Mouse (Mus musculus) lung, postnatal 4 days (tissue): ENCODE data around the gene Trim30a.
"Not testable (repeated sequence)": the region's sequence is repeated elsewhere in the genome, so short reads cannot be mapped to it uniquely, and the experiment has no call there.

Experiments used
- DNase-seq, 2 experiments: peaks; one replicate each; pipeline ENCODE4 v3.0.0; 2021

Trim30a gene

DNA sequence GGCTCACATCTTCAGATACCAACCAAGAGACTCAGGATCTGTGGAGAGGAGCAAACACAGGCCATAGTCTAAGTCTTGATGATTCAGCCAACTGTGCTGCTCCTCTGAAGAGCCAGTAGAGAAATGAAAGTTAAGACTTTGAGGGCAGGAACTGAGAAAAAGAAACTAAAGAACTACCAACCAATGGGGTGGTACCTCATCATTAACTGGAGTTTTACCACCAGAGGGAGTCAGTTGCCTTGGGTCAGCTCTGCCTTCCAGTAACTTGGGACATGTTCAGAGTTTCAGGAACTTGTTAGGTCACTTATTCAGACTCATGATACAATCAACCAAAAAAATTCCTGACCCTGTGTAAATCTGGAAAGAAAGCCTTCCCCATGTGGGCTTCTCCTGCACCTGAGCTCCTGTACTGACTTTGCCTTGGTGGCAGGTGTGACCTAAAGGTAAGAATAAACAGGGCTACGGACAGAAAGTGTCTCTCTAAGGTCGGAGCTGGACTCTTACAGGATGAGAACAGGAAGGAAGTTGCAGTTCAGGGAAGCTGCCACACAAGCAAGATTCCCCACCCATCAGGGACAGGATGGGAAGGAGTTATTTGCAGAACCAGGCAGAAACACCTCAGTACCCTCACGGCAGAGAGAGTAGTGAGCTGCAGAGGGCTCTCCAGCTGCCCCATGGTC, at the start of gene Trim30a:
TSS of gene Trim30a (minus strand) at position 129 of the 680 bp plus-strand sequence.
- DNase-seq, result peak in 1 of 2 experiments; percentile 24

DNA sequence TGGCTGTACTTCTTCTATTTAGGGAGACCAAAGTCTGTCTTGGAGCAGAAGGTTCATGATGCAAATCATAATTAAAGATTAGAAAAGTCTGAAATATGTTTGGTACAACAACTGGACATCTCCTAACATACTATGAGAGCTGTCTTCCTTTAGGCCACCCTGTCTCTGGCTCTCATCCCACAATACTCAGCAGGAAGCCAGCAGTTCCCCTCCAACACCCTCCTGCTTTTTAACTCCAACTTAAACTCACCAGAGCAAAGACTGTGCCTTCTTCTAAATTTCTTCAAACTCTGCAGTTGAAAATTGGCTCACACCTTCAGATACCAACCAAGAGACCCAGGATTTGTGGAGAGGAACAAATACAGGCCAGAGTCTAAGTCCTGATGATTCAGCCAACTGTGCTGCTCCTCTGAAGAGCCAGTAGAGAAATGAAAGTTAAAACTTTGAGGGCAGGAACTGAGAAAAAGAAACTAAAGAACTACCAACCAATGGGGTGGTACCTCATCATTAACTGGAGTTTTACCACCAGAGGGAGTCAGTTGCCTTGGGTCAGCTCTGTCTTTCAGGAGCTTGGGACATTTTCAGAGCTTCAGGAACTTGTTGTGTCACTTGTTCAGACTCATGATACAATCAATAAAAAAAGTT, 42.5 kb upstream of the Trim30a start, which contains the start of gene Trim30d:
TSS of gene Trim30d (minus strand) at position 429 of the 645 bp plus-strand sequence.
- not testable (repeated sequence) for DNase-seq

DNA sequence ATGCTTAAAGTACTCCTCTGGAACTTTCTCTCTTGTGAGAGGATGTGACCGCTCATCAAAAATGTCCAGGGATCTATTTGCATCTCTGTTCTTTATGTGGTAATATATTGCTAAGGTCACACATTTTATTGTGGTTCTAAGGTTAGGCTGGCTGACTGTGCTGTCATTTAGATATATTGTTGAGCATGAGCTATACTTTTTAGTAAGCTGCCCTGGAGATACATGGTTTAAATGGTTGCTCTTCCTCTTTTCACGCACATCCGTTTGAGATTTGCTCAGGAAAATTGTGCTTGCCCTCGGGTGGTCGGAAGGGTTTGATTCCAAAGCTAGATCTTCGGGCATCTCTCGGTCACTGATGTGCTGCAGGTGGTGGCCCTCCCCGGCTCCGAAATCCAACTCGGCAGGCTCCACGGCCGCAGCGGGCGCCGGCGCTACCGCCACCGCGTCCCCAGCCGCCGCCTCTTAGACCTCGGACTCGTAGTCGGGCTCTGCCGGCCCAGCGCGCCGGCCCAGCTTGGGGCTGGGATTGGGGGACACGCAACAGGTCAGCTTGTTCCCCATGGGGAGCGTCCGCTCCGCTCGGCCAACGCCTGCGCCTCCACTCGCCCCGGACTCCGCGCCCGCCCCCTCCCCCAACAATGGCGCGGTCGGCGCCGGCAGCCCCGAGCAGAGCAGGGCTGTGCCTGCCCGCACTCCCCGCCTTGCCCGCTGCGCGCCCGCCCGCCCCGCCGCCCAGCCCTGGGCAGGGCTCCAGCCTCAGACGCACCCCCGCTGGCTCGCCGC, 36.8 kb upstream of the Trim30a start:
- DNase-seq, result peak; percentile 4 to 24

DNA sequence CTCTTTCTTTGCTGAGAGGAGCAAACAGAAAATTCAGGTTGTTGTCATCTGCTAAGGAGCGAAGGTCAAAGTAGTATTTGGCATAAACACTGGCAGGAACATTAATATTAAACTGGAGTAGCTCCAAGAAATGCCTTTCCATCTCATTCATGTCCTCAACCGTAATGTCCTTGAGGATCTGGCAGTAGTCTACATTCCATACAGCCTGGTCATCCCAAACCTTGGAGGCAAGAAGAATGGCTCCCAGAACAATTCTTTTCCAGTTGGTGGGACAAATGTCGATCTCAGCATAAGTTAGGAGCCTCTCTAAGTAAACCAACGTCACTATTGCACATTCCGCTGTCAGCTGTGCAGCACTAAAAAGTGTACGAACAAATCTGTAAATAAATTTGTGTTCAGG, 36.2 kb upstream of the Trim30a start:
- not testable (repeated sequence) for DNase-seq

DNA sequence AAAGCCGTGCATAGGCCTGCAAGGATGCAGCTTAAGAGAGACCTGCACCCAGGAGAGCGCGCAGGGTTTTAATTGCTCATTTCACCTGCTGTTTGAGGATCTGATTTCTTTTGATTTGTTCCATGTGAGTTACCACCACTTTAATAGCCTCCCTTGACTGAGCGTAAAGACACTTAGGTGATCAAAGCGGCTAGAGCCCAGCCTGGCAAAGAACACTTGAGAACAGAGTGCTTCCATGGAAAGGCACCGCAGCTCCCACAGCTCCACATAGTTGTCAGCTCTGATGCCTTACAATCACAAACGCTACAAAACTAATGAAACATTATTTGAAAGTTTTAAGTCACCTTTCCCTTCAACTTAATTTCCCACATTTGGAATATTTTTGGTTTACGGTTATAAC, 34.5 kb upstream of the Trim30a start:
- DNase-seq, result not testable (repeated sequence)

DNA sequence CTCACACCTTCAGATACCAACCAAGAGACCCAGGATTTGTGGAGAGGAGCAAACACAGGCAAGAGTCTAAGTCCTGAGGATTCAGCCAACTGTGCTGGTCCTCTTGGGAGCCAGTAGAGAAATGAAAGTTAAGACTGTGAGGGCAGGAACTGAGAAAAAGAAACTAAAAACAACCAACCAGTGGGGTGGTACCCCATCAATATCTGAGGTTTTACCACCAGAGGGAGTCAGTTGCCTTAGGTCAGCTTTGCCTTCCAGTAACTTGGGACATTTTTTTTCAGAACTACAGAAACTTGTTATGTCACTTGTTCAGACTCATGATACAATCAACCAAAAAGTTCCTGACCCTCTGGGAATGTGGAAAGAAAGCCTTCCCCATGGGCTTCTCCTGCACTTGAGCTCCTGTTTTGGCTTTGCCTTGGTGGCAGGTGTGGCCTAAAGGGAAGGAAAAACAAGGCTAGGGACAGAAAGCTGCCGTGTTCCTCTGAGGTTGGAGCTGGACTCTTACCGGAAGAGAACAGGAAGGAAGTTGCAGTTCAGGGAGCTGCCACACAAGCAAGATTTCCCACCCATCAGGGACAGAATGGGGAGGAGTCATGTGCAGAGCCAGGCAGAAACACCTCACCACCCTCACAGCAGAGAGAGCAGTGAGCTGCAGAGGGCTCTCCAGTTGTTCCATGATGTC, 18.9 kb downstream of the Trim30a start:
- peak; percentile 20 to 27 for DNase-seq

DNA sequence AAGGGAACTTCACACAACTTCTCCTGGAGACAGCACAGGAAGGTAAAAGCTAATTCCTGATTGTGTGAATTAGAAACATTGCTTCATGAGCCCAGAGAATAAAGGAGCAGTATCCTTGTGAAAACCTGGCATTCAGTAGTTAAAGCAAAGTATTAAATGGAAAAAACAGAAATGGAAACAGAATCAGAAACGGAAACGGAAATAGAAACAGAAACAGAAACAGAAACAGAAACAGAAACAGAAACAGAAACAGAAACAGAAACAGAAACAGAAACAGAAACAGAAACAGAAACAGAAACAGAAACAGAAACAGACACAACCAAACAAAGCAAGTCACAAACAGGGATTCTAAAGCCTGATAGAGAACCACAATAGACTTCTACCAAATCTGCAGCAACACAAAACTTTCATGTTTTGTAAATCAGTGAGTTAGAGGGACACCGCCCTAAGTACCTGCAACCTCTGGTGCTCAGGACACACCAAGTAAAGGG, 60.5 kb downstream of the Trim30a start:
- no peak for DNase-seq

DNA sequence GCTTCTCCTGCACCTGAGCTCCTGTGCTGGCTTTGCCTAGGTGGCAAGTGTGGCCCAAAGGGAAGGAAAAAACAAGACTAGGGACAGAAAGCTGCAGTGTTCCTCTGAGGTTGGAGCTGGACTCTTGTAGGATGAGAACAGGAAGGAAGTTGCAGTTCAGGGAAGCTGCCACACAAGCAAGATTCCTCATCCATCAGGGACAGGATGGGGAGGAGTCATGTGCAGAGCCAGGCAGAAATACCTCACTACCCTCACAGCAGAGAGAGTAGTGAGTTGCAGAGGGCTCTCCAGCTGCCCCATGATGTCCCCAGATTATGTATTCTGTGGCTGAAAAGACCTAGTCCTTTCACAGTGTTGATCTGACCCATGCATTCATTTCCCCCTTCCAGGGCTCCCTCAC, 63.9 kb downstream of the Trim30a start:
- DNase-seq, result peak in 1 of 2 experiments; percentile 4

DNA sequence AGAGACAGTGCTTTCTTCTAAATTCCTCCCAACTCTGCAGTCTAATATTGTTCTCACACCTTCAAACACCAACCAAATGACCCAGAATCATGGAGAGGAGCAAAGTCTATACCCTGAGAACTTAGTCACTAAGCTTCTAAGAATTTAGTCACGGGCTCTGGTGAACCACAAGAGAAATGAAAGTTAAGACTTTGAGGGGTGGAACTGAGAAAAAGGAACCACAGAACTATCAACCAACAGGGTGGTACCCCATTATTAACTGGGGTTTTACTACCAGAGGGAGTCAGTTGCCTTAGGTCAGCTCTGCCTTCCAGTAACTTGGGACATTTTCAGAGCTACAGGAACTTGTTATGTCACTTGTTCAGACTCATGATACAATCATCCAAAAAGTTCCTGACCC, 64.3 kb downstream of the Trim30a start, which contains the start of gene Trim30c:
TSS of gene Trim30c (minus strand) at position 140 of the 400 bp plus-strand sequence.
- DNase-seq, result no peak

DNA sequence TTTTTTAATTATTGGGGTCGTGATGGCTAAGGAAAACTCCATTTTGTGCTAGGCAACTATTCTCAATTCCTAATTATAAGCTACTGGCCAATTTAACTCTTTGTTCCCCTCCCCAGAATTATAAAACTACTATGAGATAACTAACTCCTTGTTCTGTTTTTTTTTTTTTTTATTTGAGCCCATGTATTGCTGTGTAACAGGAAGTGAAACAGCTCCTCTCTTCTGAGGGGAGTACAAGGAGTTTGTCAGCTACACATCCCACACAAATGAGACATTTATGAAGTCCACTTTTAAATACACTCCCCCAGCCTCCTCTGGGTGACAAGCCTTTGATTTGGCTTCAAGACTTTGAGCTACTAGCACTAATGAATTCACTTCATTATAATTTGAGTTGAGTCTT, 66.5 kb downstream of the Trim30a start:
- no peak for DNase-seq

DNA sequence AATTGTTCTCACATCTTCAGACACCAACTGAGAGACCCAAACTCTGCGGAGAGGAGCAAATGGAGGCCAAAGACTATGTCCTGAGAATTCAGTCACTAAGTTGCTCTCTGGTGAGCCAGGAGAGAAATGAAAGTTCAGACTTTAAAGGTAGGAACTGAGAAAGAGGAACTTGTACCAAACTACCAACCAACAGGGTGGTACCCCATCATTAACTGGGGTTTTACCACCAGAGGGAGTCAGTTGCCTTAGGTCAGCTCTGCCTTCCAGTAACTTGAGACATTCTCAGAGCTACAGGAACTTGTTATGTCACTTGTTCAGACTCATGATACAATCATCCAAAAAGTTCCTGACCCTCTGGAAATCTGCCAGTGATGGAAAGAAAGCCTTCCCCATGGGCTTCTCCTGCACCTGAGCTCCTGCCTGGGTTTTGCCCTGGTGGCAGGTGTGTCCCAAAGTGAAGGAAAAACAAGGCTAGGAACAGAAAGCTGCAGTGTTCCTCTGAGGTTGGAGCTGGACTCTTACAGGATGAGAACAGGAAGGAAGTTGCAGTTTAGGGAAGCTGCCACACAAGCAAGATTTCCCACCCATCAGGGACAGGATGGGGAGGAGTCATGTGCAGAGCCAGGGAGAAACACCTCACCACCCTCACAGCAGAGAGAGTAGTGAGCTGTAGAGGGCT, 95.1 kb downstream of the Trim30a start, which contains the start of gene Trim30b:
TSS of gene Trim30b (minus strand) at position 149 of the 679 bp plus-strand sequence.
- peak; percentile 26 to 30 for DNase-seq

DNA sequence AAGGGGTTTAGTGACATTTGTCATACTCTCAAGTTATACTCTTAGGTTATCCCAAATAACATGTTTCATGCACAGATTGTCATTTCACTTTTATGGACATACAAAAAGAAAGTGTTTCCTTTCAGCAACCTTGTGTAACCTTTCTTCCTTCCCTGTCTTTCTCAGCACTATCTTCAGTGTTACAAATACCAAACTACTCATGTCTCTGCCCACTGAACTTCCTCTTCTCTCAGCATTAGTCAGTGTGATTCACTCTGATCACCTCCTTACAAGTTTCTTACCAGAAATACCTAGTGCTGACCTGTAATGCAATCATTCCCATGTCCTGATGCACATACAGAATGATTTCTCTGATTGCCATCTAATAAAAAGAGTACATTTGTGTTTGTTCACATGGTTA, 98.7 kb downstream of the Trim30a start:
- DNase-seq, result no peak
